Mouse (Mus musculus): ENCODE measurements around the gene Rnf224.

Gene Rnf224

DNA sequence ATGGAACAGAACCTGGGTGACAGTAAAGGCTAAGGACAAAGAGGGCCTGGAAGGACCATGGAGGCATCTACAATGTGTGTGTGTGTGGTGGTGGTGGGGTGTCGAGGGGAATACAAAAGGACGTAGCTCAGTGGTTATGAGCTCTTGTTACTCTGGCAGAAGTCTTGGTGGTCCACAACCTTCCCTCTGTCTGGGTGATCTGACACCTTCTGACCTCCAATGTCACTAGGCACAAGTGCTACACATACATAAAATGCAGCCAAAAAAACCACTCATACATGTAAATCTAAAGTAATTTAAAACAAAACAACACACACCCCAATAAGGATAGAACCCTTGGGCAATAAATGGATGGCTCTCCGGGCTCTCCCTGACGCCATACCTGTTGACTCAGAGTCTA lies 9.2 kb downstream of the Rnf224 start:
- DNase-seq (ENCODE audit: low read depth, low spot score): no peak

DNA sequence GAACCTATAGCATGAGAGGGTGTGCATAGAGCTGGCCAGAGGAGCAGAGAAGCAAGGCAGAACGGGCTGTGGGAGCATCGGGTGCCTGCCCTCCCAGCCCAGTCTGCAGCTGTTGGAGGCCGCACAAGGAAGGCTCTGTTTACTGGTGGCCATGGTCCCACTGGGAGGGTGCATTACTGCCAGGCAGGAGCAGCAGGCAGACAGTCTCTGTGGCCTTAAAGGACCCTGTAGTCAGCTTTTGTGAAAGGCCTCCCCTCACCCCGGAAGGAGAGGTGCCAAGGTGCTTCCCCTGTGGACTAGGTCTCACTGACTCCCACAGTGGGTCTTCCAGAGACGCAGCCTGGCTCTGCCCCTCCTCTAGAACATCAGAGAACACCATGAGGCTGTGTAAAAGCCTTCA lies 9.7 kb downstream of the Rnf224 start:
- no peak for DNase-seq (ENCODE audit: low read depth, low spot score)

DNA sequence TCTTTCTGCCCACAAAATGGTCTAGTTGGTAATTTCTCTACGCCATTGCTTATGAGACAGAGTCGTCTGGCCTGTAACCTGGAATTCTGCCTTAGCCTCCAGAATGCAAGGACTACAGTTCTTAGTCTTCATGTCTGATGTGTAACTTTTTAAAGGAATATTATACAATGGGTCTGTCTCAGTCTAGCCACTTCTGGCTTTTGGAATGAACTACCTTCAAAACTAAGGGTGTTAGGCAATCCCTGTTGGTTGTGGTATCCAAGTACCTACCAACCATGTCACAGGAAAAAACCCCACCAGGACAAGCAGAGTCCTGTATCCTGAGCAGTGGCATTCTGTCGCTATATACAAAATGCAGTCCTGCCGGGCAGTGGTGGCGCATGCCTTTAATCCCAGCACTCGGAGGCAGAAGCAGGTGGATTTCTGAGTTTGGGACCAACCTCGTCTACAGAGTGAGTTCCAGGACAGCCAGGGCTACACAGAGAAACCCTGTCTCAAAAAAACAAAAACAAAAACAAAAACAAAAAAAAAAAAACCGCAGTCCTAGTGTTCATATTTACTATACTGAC lies 10.7 kb downstream of the Rnf224 start:
- DNase-seq (ENCODE audit: low read depth, low spot score): no peak

DNA sequence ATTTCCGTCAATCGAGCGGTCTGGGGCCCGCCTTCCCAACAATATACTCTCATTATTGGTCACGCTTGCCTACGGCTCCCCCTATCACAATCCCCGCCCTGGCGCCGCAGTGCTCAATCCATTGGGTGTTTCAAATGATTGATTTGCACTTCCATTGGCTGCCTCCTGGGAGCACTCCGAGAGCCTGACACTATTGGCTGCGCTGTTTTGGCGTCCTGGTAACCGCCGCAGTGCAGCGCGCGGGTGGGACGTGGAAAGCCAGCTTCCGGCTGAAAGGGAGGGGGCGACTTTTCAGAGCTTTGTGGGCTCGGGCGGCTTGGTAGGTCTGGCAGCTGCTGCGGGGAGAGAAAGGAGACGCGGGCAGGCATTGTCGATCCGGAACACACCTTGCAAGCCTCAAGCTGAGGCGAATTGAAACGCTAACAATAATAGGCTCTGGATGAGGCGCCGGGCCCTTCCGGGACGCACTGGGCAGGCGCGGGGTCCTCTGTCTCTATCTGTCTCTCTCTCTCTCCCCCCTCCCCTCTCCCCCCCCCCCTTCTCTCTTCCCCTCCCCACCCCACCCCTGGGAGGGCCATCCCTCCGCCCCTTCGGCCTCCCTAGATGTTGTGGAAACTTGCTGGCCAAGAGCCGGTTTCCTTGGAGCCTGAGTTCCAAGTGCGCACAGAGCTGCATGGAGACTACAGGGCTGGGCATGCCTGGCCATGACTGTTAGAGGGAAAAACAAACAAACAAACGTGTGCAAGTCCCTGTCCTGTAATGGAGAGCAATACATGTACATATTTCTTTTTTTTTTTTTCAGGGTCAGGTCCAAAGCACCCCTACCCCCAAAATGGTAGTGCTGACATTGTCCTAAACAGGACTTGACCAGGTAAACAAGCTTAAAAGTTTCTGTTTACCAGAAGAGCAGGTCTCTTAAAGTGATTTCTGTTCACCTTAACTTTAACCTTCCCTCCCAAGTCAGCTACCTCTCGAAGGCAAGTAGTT lies 11.5 kb downstream of the Rnf224 start:
- DNase-seq (ENCODE audit: low read depth, low spot score): peak; percentile 98

DNA sequence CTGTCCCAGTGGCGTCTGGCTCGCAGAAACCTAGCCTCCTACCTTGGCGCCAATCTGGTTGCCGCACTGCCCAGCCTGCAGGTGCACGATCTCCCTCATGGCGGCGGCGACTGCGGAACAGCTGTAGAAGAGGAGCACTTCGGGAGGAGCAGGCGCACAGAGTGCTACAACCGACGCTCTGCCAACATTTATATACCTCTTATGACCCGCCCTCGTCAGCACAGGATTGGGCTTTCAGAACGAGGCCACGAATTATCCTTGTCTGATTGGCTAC lies 12.2 kb downstream of the Rnf224 start, which contains the start of gene Tubb4b:
Gene Tubb4b, minus strand, starts transcription at position 211 of the 274 bp plus-strand sequence.
- DNase-seq (ENCODE audit: low read depth, low spot score): no peak

DNA sequence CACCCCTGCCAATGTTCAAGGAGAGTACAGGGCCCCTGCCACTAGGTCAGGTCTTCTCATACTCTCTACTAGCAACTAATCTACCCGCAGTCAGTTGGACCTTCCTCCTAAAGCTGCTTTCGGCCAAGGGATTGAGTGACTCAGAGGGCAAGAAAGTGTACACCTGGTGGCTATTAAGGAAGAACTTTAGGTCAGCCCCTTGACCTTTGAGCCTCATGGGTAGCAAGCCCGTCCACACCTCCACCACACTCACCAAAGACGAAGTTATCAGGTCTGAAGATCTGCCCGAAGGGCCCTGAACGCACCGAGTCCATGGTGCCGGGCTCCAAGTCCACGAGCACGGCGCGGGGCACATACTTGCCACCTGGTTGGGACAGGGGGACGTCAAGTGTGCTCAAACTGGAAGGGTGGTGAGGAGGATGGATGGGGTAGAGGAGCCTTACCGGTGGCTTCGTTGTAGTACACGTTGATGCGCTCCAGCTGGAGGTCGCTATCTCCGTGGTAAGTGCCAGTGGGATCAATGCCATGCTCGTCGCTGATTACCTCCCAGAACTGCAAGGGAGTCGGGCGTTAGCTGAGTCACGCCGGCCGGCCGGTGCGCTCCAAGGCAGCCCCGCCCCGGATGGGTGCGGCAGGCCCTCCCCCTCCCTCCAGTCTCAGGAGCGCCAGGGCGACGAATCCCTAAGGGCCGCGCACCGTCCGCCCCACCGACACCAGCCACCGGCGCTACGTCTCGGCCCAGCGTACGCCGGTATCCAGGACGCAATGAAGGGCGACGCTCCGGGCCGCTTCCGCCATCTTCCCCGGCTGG lies 12.7 kb downstream of the Rnf224 start:
- DNase-seq (ENCODE audit: low read depth, low spot score): peak; percentile 86

DNA sequence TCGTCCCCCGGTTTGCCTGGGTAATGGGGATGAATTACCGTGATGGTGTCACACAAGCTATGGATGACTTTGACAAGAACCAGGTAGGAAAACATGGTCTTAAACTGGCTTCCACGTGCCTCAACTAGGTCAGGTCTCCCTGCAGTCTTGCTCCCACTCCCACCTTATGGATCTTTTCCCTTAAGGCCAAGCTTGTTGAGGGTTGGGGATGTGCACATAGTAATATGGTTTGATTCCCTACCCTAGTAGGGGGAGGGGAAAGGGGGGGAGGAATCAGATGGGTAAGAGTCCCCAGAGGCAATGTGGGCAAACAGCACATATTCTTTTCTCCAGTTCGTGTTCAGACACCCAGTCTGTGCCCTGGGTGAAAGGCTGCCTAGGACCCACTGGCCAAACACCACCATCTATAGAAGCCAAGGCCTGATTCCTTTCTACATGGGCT lies 15.2 kb downstream of the Rnf224 start:
- DNase-seq (ENCODE audit: low read depth, low spot score): no peak

DNA sequence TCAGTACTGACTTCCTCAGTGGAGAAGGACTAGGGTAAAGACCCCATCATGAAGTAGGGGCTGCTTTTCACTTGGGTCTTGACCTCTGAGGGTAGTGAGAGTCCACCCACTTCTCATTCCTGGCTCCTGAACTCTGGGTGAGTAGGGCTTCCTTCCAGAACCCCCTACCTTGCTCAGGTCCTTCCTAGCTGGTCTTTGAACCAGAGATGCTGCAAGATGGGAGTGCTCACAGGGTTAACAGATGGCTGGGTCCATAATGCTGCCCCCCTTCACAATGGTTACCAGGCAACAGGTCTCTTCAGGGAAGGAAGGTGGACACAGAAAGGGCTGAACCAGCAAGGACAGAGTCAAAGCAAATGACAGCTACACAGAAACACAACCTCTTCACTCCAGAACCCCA lies 18.1 kb downstream of the Rnf224 start, which contains the start of gene Fam166a:
Gene Fam166a, plus strand, starts transcription at position 301 of the 400 bp plus-strand sequence.
- DNase-seq (ENCODE audit: low read depth, low spot score): no peak

DNA sequence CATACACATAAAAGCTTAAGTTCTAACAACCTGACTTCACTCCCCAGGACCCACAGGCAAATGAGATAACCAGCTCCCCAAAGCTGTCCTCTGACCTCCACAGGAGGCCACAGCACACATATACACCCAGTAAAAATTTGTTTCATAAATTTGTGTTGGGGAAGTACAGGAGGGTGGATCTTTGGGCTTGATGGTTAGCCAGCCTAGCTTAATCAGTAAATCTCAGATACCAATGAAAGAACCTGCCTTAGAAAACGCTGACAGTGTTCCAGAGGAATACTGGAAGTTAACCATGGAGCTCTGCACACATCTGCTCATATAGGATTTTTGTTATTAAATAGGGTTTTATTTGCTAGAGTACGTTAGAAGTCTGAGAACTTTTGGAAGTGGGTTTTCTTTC lies 18.9 kb downstream of the Rnf224 start:
- no peak for DNase-seq (ENCODE audit: low read depth, low spot score)

DNA sequence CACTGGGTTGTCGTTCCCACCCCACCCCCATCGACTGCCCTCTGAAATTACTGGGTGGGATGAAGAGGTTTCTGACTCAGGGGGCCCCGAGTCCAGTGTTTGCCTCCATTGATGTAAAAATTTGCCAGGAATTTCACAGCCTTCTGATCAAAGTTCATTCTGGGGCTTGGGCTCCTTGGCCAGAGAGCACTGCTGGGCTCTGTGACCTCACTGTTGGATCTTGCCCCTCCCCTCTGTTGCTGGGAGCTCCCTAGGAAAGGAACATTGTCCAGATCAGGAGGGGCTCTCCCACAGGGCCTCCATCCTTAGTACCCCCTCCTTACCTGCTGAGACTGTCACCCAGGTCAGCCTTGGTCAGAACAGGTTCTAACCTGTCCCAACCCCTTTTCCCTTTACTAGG lies 22.1 kb downstream of the Rnf224 start, which contains the start of gene Stpg3:
Gene Stpg3, minus strand, starts transcription at position 194 of the 400 bp plus-strand sequence.
- DNase-seq (ENCODE audit: low read depth, low spot score): no peak

DNA sequence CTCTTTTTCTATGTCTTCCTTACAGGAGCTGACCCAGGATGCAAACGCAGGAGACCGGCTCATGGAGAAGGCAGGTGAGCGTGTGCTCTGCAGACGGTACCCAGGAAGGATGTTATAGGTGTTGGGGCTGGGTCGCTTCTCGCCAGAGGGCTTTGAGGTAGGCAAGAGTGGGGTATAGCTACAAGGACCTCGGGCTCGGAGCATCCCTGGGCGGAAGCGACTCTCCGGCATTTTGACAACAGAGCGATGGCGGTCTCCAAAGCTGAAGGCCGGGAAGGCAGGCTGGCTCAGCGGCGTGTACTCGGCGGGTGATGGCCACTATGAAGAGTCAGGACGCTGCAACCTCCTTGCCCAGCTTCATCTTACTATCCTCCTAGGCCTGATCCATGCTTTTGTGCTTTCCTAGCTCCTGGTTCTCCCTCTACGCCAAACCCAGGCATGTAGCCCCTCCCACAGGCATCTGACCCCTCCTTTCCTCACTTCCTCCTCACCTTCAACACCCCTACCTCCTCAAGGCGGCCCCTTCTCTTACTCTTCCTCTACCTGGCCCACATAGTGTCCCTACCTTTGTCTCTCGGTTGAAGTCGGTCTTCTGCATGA lies 23.2 kb downstream of the Rnf224 start:
- DNase-seq (ENCODE audit: low read depth, low spot score): no peak

DNA sequence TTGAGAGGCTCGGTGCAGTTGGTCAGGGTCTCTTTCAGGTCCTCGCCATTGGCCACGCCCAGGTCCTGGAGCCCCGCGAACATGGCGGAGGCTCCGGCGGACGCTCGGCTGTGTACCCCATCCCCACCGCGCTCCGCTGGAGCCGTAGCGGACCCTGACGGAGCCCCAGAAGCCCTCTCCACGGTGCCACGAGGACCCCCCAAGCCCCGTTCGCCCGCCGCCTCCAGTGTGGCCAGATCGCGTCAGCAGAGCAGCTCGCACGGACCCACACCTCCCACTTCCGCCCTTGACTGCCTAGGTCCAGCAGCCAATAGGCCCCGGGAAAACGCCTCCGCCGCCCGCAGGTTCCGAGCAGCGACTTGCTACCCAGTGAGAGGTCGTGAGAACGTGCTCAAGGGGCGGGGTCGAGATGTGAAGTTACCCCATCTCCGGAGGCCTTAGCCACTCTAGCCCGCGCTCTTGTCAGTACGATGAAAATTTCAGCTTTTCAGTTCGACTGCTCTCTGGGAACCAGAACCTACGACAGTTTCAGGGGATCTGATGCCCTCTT lies 25.4 kb downstream of the Rnf224 start, which contains the start of gene Nelfb:
Gene Nelfb, minus strand, starts transcription at position 369 of the 550 bp plus-strand sequence.
- DNase-seq (ENCODE audit: low read depth, low spot score): peak; percentile 64

DNA sequence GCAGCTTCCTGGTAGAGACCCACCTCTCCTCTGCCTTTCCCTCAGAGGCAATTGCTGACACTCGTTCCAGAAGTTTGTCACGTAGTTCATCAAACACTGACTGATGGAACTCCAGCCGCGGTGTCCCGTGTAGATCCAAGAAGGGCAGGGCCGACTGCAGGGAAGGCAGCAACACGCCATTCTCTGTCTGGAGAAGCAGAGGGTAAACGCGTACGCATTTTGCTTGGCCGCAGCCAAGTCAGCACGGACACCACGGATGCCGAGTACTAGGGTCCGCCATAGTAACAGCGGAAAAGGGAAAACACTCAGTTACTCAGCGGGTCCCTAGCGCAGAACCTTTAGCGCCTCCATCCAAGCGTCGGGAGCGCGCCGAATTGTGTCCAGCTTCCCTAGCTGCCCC lies 25.9 kb downstream of the Rnf224 start:
- no peak for DNase-seq (ENCODE audit: low read depth, low spot score)

DNA sequence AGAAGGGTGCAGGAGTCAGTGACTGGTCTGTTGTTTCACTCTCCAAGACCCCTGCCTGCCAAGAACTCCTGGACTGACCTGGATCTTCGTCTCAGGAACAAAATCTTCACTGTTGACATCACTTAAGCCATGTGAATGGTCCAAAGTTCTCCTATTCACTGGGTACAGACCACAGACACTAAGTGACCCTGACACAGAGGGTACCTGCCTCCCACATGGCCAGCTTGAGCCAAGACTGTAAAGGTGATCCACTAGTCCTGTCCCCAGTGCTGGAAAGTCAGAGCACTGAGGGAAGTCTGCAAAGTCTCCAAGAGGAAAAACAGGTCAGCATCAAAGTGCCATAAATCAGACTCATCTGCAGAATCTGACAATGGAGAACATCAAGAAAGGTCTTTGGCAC lies 29.0 kb downstream of the Rnf224 start:
- DNase-seq (ENCODE audit: low read depth, low spot score): no peak

DNA sequence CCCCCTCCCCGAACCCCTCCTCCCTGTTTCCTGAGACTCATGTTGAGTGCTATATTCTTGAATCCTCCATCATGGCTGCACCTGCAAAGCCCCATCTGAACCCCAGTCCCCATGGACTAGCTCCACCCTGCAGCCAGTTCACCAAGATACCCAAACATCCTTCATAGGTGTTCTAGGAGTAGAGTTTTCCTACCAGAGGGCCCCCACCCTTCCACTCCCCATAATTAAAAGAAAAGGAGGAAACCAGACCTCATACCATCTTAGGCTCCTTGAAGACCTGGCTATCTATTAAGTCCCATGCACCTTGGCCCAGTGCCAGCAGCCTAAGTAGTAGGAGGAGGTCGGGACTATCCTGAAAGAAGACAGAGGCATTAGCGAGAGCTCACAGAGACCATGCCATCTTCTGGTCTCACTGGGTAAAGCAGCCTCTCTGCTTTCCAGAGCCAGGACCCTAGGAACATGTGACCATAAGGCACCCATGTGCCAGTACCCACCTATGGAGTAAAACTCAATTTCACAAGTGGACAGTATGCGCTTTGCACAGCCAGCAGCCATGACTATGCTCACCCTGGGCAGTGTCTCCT lies 32.9 kb downstream of the Rnf224 start:
- DNase-seq (ENCODE audit: low read depth, low spot score): no peak

DNA sequence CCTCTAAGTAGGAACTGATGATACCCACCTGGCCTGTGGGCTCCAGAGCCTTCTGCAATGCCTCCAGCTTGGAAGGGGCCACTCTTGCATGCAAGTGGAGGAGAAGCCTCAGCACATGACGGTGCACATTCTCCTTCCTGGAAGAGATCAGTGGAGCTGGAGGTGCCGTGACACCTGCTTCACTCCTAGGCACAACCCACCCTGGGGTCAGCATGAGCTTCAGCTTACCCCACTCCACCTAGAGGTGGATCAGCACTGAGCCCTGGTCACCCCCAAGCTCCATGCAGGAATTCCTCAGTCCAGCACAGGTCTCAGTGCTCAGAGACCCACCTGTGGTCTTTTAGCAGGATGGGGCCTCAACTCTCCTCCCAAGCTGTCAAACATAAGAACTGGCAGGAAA lies 36.0 kb downstream of the Rnf224 start:
- no peak for DNase-seq (ENCODE audit: low read depth, low spot score)

DNA sequence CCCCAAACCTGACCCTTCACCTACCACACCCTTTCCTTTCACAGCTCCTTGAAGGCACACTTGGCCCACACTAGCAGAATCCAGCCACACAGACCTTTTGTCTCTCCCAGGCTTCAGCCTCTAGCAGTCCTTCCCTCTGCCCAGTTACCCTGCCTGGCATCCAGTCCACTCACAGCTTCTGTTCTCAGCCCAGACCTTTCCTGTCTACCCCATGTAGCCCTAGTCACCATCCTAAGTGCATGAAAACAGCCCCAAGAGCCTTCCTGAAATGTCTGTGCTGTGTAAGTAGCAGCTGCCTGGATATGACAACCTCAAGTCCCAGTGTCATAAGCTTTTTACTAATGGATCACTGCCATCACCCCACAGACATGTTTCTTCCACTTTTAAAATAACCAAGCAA lies 38.6 kb downstream of the Rnf224 start:
- DNase-seq (ENCODE audit: low read depth, low spot score): no peak

DNA sequence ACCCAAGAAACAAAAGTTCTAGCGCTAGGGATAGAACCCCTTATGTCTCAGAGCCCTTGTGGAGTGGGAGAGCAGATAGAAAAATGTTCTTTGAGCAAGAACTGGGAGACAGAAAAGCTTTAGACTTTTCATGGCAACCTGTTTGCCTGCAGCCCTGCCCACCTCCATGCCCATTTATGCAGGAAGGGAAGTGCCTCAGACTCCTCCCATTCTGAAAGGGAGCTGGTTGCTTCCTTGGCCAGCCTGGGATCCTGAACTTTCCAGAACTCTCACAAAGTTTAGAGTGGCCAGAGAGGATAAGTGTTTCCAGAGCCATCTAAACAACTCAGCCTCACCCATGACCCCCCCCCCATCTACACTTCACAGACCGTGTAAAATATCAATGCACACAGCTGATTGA lies 39.4 kb downstream of the Rnf224 start:
- DNase-seq (ENCODE audit: low read depth, low spot score): no peak

DNA sequence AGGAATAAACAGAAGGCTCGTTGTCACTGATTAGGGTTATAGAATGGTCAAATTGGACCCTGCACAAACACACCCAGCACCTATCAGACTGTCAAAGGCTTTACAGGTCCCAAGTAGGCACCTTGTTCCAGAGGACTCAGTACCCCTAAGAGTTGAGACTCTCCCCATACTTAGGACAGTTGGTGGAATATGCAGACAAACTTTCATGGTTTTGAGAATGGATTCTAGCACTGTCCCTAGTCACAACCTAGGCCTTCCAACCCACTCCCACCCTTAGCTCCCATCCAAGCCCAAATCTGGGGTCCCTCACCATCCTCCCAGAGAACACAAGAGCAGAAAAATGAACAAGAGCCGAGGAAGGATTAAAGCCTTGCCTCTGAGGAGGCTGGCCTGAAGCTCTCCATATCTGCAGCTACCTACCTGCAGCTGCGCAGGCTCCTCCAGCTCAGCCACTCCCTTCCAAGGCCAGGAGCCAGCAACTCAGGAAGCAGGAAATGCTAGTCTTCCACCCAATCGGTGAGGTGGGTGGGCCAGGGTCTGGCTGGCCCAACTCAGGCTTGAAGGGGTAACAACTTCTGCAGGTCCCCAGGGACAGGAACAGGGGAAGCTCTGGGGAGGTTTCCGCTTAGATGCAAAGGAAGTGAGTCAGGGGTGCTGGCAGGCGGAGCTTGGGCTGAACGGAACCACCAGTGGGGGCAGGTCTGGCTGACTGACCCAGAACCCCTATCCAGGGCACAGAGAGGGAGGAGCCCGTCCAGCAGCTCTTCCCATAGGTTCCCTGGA lies 40.2 kb downstream of the Rnf224 start, which contains the start of gene Tor4a:
Gene Tor4a, minus strand, starts transcription at position 715 of the 783 bp plus-strand sequence.
- no peak for DNase-seq (ENCODE audit: low read depth, low spot score)
